Mouse (Mus musculus): ENCODE data around the gene Auts2.

- TF ChIP-seq CTCF (IDR thresholded peaks at IDR 0.05; ENCODE audit: low read depth) = no peak
- no peak for TF ChIP-seq EP300 (IDR thresholded peaks at IDR 0.05; ENCODE audit: low read depth)
Observed at GRCm38 (mm10) chr5:131839657-131840315, 703.4 kb downstream of the Auts2 start.
